Mouse (Mus musculus) brain, embryonic 14.5 days (tissue): Measurements from ENCODE around the gene Celf5. TPM values are rescaled to one million over a fixed set of nuclear protein-coding genes. Genes with fewer than 3 reads are reported as not detected.

Source experiments
- DNase-seq: peaks from one replicate; pipeline ENCODE4 v3.0.0-alpha.2; 2011; ENCODE audit warnings: low read depth
- CTCF ChIP-seq: fragments of 200-500 bp; IDR thresholded peaks from 2 replicates; pipeline ENCODE4 v1.5.1; 2012; ENCODE audit warnings: inconsistent platforms, mild to moderate bottlenecking, moderate library complexity, borderline replicate concordance; ENCODE audit not compliant: insufficient read depth, insufficient read length; ENCODE audit errors: extremely low read depth
- POLR2A ChIP-seq: fragments of 200-500 bp; IDR thresholded peaks from 2 replicates; pipeline ENCODE4 v1.6.1; 2012; ENCODE audit warnings: mild to moderate bottlenecking, inconsistent platforms, borderline replicate concordance; ENCODE audit not compliant: poor library complexity, insufficient read depth, insufficient read length, severe bottlenecking; ENCODE audit errors: extremely low read depth
- polyA plus RNA-seq: library from polyadenylated mRNA; depleted of rRNA; stranded (reverse); fragments of >200 nt; gene quantifications from 2 replicates; pipeline ENCODE4 v1.2.3, GENCODE M21; 2012; rRNA removed

The Celf5 gene
- 396 and 427 TPM in 2 replicates for polyA plus RNA-seq

- TF ChIP-seq POLR2A (peak; percentile 84), CTCF (peak; percentile 90)
- peak; percentile 76 for DNase-seq
These were observed at the start of gene Celf5 for GRCm38 (mm10) chr10:81482533-81482889. TSS of gene Celf5 (minus strand) at chr10:81482709.

GRCm38 (mm10) chr10:81526779-81527178 is 44.3 kb upstream of the Celf5 start:
- peak; percentile 47 for DNase-seq
- TF ChIP-seq POLR2A, result no peak
- peak; percentile 96 for TF ChIP-seq CTCF

- TF ChIP-seq CTCF, result no peak
- no peak for TF ChIP-seq POLR2A
- DNase-seq, result no peak
These were observed 42.6 kb upstream of the Celf5 start for GRCm38 (mm10) chr10:81525017-81525694.

- TF ChIP-seq CTCF, result no peak
- no peak for TF ChIP-seq POLR2A
- DNase-seq, result no peak
These were observed 41.6 kb upstream of the Celf5 start, which contains the start of gene Gna15 for GRCm38 (mm10) chr10:81524051-81524605. TSS of gene Gna15 (minus strand) at chr10:81524225.

- TF ChIP-seq POLR2A (no peak), CTCF (no peak)
- DNase-seq, result no peak
These were observed 41.1 kb upstream of the Celf5 start for GRCm38 (mm10) chr10:81523570-81523969.

- TF ChIP-seq POLR2A, result no peak
- no peak for TF ChIP-seq CTCF
- no peak for DNase-seq
These were observed 40.6 kb upstream of the Celf5 start for GRCm38 (mm10) chr10:81523142-81523541.

- TF ChIP-seq POLR2A (no peak), CTCF (no peak)
These were observed 37.5 kb upstream of the Celf5 start for GRCm38 (mm10) chr10:81519978-81520365.

GRCm38 (mm10) chr10:81519227-81519977 is 36.9 kb upstream of the Celf5 start:
- TF ChIP-seq CTCF (no peak), POLR2A (no peak)
- no peak for DNase-seq

More at GRCm38 (mm10) chr10:81519978-81520365, 37.5 kb upstream of the Celf5 start:
- no peak for DNase-seq

- peak; percentile 62 for DNase-seq
These were observed 36.0 kb upstream of the Celf5 start for GRCm38 (mm10) chr10:81518546-81518945.

GRCm38 (mm10) chr10:81517227-81517626 is 34.7 kb upstream of the Celf5 start:
- TF ChIP-seq CTCF (no peak), POLR2A (no peak)
- DNase-seq, result no peak

More at GRCm38 (mm10) chr10:81518546-81518945, 36.0 kb upstream of the Celf5 start:
- TF ChIP-seq POLR2A, result no peak
- TF ChIP-seq CTCF, result peak; percentile 73

GRCm38 (mm10) chr10:81513798-81514197 is 31.3 kb upstream of the Celf5 start:
- TF ChIP-seq POLR2A (no peak), CTCF (no peak)

More at GRCm38 (mm10) chr10:81513798-81514197, 31.3 kb upstream of the Celf5 start:
- DNase-seq, result no peak
